Comparison of ENCODE assay signal across 15 mouse cellular contexts in the genomic region with DNA sequence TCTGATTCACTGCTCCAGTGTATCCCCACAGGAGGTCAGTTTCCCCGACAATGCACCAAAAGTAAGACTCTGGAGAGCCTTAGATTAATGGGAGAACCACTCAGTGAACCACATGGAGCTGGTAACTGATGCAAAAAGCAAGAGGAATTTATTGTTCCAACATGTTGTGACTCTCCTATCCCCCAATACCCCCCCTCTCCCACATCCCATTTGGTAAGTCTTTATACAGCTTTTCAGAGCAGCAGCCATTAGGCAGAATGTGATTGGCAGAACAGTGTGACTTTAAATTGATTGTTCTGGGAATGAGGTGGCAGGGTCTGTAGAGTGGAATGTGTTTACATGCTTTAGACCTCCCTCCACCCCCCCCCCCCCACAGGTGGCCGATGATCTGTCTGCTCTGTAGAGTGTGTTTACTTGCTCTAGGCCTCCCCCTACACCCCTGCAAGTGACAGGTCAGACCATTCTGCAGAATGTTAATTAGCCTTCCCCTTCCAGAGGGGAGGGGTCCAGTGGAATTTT.
DNase-seq lines count a peak whose midpoint lies in the region; ATAC-seq and TF ChIP-seq lines count a peak whose summit lies in the region.
"Had no signal": no experiment of that assay in that cellular context is flagged by ENCODE, and none has a peak within 500 bp of the region (broad histone marks: within the 10 kb centered on the region; RNA-seq: fewer than 3 reads in every experiment).

No protein-coding gene starts in this region.

- H3K36me3 ChIP-seq in midbrain, embryonic 13.5 days, result no peaks in the 10 kb centered on the region
- H3K36me3 ChIP-seq in midbrain, postnatal 0 days (ENCODE audit: insufficient read depth, low read length), result no peaks in the 10 kb centered on the region
- no peaks in the 10 kb centered on the region for H3K36me3 ChIP-seq in hindbrain, embryonic 12.5 days
- H3K36me3 ChIP-seq in neural tube, embryonic 13.5 days, result no peaks in the 10 kb centered on the region
- H3K36me3 ChIP-seq: heart, embryonic 12.5 days; hindbrain, embryonic 15.5 days; limb, embryonic 15.5 days had no signal

- DNase-seq in midbrain, postnatal 0 days (ENCODE audit: low spot score), result no peak
- DNase-seq in embryo, embryonic 11.5 days (ENCODE audit: low read depth, low spot score), result peak; percentile 13
- no peak for DNase-seq in c-Kit-positive CD71-positive TER-119-positive erythroid progenitor cells, embryonic 14.5 days (ENCODE audit: low spot score)
- no peak for DNase-seq in frontal cortex, postnatal 10 days (ENCODE audit: low spot score in 2 of 2)
- DNase-seq: cerebellum, postnatal 36 days; gastrocnemius, postnatal 14 days; kidney, postnatal 10 days had no signal

- H3K9me3 ChIP-seq in midbrain, embryonic 13.5 days, result no peaks in the 10 kb centered on the region
- no peaks in the 10 kb centered on the region for H3K9me3 ChIP-seq in midbrain, postnatal 0 days (ENCODE audit: low read length)
- H3K9me3 ChIP-seq in hindbrain, embryonic 12.5 days (replicated peaks), result 0 out of 2 replicates have a peak, but pooled peaks cover 2% of the 10 kb centered on the region
- H3K9me3 ChIP-seq in neural tube, embryonic 13.5 days, result no peaks in the 10 kb centered on the region
- H3K9me3 ChIP-seq: hindbrain, embryonic 15.5 days; limb, embryonic 15.5 days had no signal

- H3K9ac ChIP-seq in midbrain, embryonic 13.5 days (replicated peaks), result no peak overlapping the region
- H3K9ac ChIP-seq in midbrain, postnatal 0 days (replicated peaks; ENCODE audit: low read length, poor library complexity, severe bottlenecking), result no peak overlapping the region
- no peak overlapping the region for H3K9ac ChIP-seq in hindbrain, embryonic 12.5 days
- no peak overlapping the region for H3K9ac ChIP-seq in neural tube, embryonic 13.5 days
- H3K9ac ChIP-seq: heart, embryonic 12.5 days; hindbrain, embryonic 15.5 days; limb, embryonic 15.5 days had no signal

- H3K4me2 ChIP-seq in midbrain, embryonic 13.5 days (replicated peaks), result no peak overlapping the region
- no peak overlapping the region for H3K4me2 ChIP-seq in midbrain, postnatal 0 days (ENCODE audit: low read depth, low read length, poor library complexity, severe bottlenecking)
- no peak overlapping the region for H3K4me2 ChIP-seq in hindbrain, embryonic 12.5 days (replicated peaks)
- H3K4me2 ChIP-seq in neural tube, embryonic 13.5 days, result no peak overlapping the region
- H3K4me2 ChIP-seq: heart, embryonic 12.5 days; hindbrain, embryonic 15.5 days; limb, embryonic 15.5 days had no signal

- no peak overlapping the region for H3K4me3 ChIP-seq in midbrain, embryonic 13.5 days (replicated peaks)
- H3K4me3 ChIP-seq in midbrain, postnatal 0 days (ENCODE audit: low read depth, low read length), result no peak overlapping the region
- no peak overlapping the region for H3K4me3 ChIP-seq in hindbrain, embryonic 12.5 days
- no peak overlapping the region for H3K4me3 ChIP-seq in neural tube, embryonic 13.5 days
- H3K4me3 ChIP-seq: heart, embryonic 12.5 days; hindbrain, embryonic 15.5 days; limb, embryonic 15.5 days had no signal

- ATAC-seq in midbrain, embryonic 13.5 days, result peak; percentile 65
- ATAC-seq in midbrain, postnatal 0 days (ENCODE audit: low FRiP score), result no peak
- ATAC-seq in hindbrain, embryonic 12.5 days (ENCODE audit: low FRiP score), result peak; percentile 72; the same call in 1 of the 2 replicates
- peak; percentile 61 for ATAC-seq in neural tube, embryonic 13.5 days (ENCODE audit: low read depth)
- ATAC-seq: Patski had no signal

- no peak for TF ChIP-seq CTCF in midbrain, postnatal 0 days (IDR thresholded peaks at IDR 0.05)

- no peaks in the 10 kb centered on the region for H3K27me3 ChIP-seq in midbrain, embryonic 13.5 days
- no peaks in the 10 kb centered on the region for H3K27me3 ChIP-seq in midbrain, postnatal 0 days (ENCODE audit: insufficient read depth, low read length)
- H3K27me3 ChIP-seq in hindbrain, embryonic 12.5 days, result no peaks in the 10 kb centered on the region
- H3K27me3 ChIP-seq in neural tube, embryonic 13.5 days, result no peaks in the 10 kb centered on the region
- H3K27me3 ChIP-seq: CH12.LX; heart, embryonic 12.5 days; hindbrain, embryonic 15.5 days; limb, embryonic 15.5 days; Patski had no signal

- H3K27ac ChIP-seq in midbrain, embryonic 13.5 days, result no peak overlapping the region
- H3K27ac ChIP-seq in midbrain, postnatal 0 days (ENCODE audit: low read depth, low read length), result no peak overlapping the region
- no peak overlapping the region for H3K27ac ChIP-seq in hindbrain, embryonic 12.5 days
- no peak overlapping the region for H3K27ac ChIP-seq in neural tube, embryonic 13.5 days (replicated peaks)
- H3K27ac ChIP-seq: hindbrain, embryonic 15.5 days; limb, embryonic 15.5 days had no signal

- 19% methylated on average over 2 of the region's 2 CpGs for WGBS in midbrain, embryonic 13.5 days
- 25% methylated on average over 2 of the region's 2 CpGs for WGBS in midbrain, postnatal 0 days
- whole genome bisulfite sequencing in hindbrain, embryonic 12.5 days, result 16% methylated on average over 2 of the region's 2 CpGs
- 12% methylated on average over 2 of the region's 2 CpGs for WGBS in neural tube, embryonic 13.5 days

- H3K4me1 ChIP-seq in midbrain, embryonic 13.5 days (replicated peaks), result no peaks in the 10 kb centered on the region
- no peaks in the 10 kb centered on the region for H3K4me1 ChIP-seq in midbrain, postnatal 0 days (ENCODE audit: insufficient read depth, low read length)
- H3K4me1 ChIP-seq in hindbrain, embryonic 12.5 days, result no peaks in the 10 kb centered on the region
- no peaks in the 10 kb centered on the region for H3K4me1 ChIP-seq in neural tube, embryonic 13.5 days (replicated peaks)
- H3K4me1 ChIP-seq: heart, embryonic 12.5 days; hindbrain, embryonic 15.5 days; limb, embryonic 15.5 days had no signal
